Mouse (Mus musculus) heart, adult 2 months (tissue): Measurements from ENCODE around the gene Syngr2. TPM values are rescaled to one million over a fixed set of nuclear protein-coding genes. Genes with fewer than 3 reads are reported as not detected.

Experiments
- DNase-seq, 2 experiments: peaks; one replicate each; pipeline ENCODE4 v3.0.0; 2021
- H3K27ac ChIP-seq: fragments of 200-600 bp; 2 replicates; pipeline ENCODE4 v1.8.1; 2022
- H3K27me3 ChIP-seq: fragments of 200-500 bp; 2 replicates; pipeline ENCODE4 v1.6.1; 2012; ENCODE audit warnings: mild to moderate bottlenecking, low read length, inconsistent platforms, mixed read lengths; ENCODE audit not compliant: control insufficient read depth, insufficient read depth
- H3K36me3 ChIP-seq: fragments of 200-500 bp; 2 replicates; pipeline ENCODE4 v1.6.1; 2012; ENCODE audit warnings: low read length, inconsistent platforms; ENCODE audit not compliant: control insufficient read depth, insufficient read depth
- H3K4me1 ChIP-seq: fragments of 200-500 bp; 2 replicates; pipeline ENCODE4 v1.6.1; 2011; ENCODE audit warnings: low read length; ENCODE audit not compliant: control insufficient read depth, insufficient read depth
- H3K4me3 ChIP-seq: fragments of 200-600 bp; 2 replicates; pipeline ENCODE4 v1.8.1; 2022
- H3K79me2 ChIP-seq: fragments of 200-500 bp; replicated peaks from 2 replicates; pipeline ENCODE4 v1.6.1; 2012; ENCODE audit warnings: mild to moderate bottlenecking, inconsistent platforms, low read length, moderate library complexity, mixed read lengths; ENCODE audit not compliant: control insufficient read depth, insufficient read depth
- H3K9ac ChIP-seq: fragments of 200-500 bp; 2 replicates; pipeline ENCODE4 v1.6.1; 2012; ENCODE audit warnings: low read depth, mild to moderate bottlenecking, control low read depth, inconsistent platforms, low read length, mixed read lengths
- CTCF ChIP-seq: fragments of 200-600 bp; IDR thresholded peaks from 2 replicates; pipeline ENCODE4 v1.8.1; 2022; ENCODE audit warnings: antibody characterized with exemption, mild to moderate bottlenecking, moderate library complexity
- EP300 ChIP-seq: fragments of 200-500 bp; IDR thresholded peaks from 2 replicates; pipeline ENCODE4 v1.6.1; 2011; ENCODE audit warnings: low read depth, low read length, control low read depth; ENCODE audit not compliant: insufficient read depth
- POLR2A ChIP-seq: fragments of 200-500 bp; IDR thresholded peaks from 2 replicates; pipeline ENCODE4 v1.6.1; 2011; ENCODE audit warnings: mild to moderate bottlenecking, low read depth, low read length, control low read depth; ENCODE audit not compliant: insufficient read depth
- WGBS: fragments of 180-500 bp; shearing (Covaris S2); methylation state at CpG from one replicate; pipeline ENCODE4 v1.1.7; 2018; 5-methylcytosine and 5-hydroxymethylcytosine counted together
- intact Hi-C: fragments of 180-260 bp; cut with DNase I; formaldehyde crosslinking; loops from one replicate; pipeline ENCODE4 v1.15.1; 2025
- polyA plus RNA-seq: library from polyadenylated mRNA; depleted of rRNA; stranded (reverse); fragments of >200 nt; gene quantifications from 2 replicates; pipeline ENCODE4 v1.2.3, GENCODE M21; 2012; rRNA removed
- total RNA-seq, 2 experiments: library from RNA; stranded (reverse); gene quantifications; 2 replicates each; pipeline ENCODE4 v1.2.3; 2021

Syngr2 gene
- total and polyA plus RNA-seq, 3 experiments, result 109 to 217 (median 129) TPM

DNA sequence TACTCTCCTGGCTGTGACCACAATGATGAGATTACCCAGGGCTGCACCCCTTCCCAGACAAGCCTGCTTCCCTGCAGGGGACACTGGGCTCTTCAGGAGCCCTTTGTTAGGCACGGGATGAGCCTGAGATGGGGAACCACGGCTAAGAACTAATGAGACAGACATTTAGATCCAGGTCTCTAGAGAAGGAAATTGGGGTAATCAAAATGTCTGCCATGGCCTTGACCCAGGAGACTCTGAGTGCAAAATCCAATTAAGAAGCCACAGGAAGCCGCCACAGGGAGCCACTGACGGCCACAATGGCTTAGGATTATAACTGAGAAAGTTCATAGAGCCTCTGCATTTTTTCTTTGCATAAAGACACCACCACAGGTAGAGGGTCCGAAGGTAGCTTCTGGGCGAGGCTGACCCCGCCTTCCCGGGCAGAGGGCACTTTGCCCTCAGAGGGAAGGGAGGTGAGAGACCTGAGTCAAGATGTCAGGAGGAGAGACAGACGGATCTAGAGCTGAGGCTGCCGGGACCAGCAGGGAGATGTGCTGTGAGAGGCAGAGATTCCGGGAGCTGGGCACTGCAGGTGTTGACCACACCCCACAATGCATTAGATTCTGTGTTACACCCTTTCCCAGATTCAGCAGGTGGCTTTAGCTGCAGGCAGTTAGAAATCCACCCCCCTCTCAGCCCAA is 53.8 kb downstream of the Syngr2 start:
- no peak overlapping the region for H3K4me3 ChIP-seq
- H3K9ac ChIP-seq, result no peak overlapping the region
- TF ChIP-seq EP300 (no peak), POLR2A (no peak), CTCF (no peak)
- no peak overlapping the region for H3K27ac ChIP-seq
- H3K36me3 ChIP-seq, result no peaks in the 10 kb centered on the region
- WGBS, result 54% methylated on average over 11 of the region's 11 CpGs
- intact Hi-C loops, result no loop called here
- H3K79me2 ChIP-seq, result no peaks in the 10 kb centered on the region
- no peak for DNase-seq
- H3K27me3 ChIP-seq, result peaks cover 6% of the 10 kb centered on the region; the same call in 1 of the 2 replicates
- H3K4me1 ChIP-seq, result no peaks in the 10 kb centered on the region

Other genes starting within 250 kb of the Syngr2 start
- 10 to 100 TPM; 28.5 to 30.3 TPM for gene Tnrc6c, start 155.4 kb upstream of the Syngr2 start, total RNA-seq
- gene Tnrc6c, start 155.4 kb upstream of the Syngr2 start, polyA plus RNA-seq, result 17.7 and 27.3 TPM in 2 replicates
- 1 to 10 TPM; 3.3 to 3.7 TPM for gene Tmc8, start 27.6 kb upstream of the Syngr2 start, total RNA-seq
- gene Tmc8, start 27.6 kb upstream of the Syngr2 start, polyA plus RNA-seq, result 6.1 and 9.5 TPM in 2 replicates
- gene Tmc6, start 27.5 kb upstream of the Syngr2 start, total RNA-seq, result 10 to 100 TPM; 12.6 to 15.7 TPM
- gene Tmc6, start 27.5 kb upstream of the Syngr2 start, polyA plus RNA-seq, result 18.1 and 23.3 TPM in 2 replicates
- not detected for gene 6030468B19Rik, start 12.0 kb upstream of the Syngr2 start, total RNA-seq
- 0.16 TPM in 1 of 2 replicates, not detected in the other for gene 6030468B19Rik, start 12.0 kb upstream of the Syngr2 start, polyA plus RNA-seq
- gene Gm20708, start within 50 bp of the Syngr2 start, total RNA-seq, result under 1 TPM; 0.44 to 0.48 TPM
- 0.57 and 0.79 TPM in 2 replicates for gene Gm20708, start within 50 bp of the Syngr2 start, polyA plus RNA-seq
- gene Afmid, start 16.3 kb downstream of the Syngr2 start, total RNA-seq, result 1 to 10 TPM; 2.5 to 3.2 TPM
- gene Afmid, start 16.3 kb downstream of the Syngr2 start, polyA plus RNA-seq, result 11.8 and 14.3 TPM in 2 replicates
- gene Tk1, start 16.4 kb downstream of the Syngr2 start, total RNA-seq, result 1 to 10 TPM; 1.9 to 2.0 TPM
- gene Tk1, start 16.4 kb downstream of the Syngr2 start, polyA plus RNA-seq, result 3.0 and 3.7 TPM in 2 replicates
- gene Birc5, start 39.6 kb downstream of the Syngr2 start, total RNA-seq, result under 1 TPM; 0.18 to 0.80 TPM
- 0.35 and 0.79 TPM in 2 replicates for gene Birc5, start 39.6 kb downstream of the Syngr2 start, polyA plus RNA-seq
- not detected for gene Tmem235, start 51.1 kb downstream of the Syngr2 start, total RNA-seq
- not detected in 2 replicates for gene Tmem235, start 51.1 kb downstream of the Syngr2 start, polyA plus RNA-seq
- 1 to 10 TPM; 9.2 to 9.3 TPM for gene Tha1, start 63.8 kb downstream of the Syngr2 start, total RNA-seq
- gene Tha1, start 63.8 kb downstream of the Syngr2 start, polyA plus RNA-seq, result 11.2 and 14.6 TPM in 2 replicates
- 1 to 10 TPM; 2.8 to 4.5 TPM for gene Socs3, start 160.4 kb downstream of the Syngr2 start, total RNA-seq
- gene Socs3, start 160.4 kb downstream of the Syngr2 start, polyA plus RNA-seq, result 3.7 and 4.4 TPM in 2 replicates
- 10 to 100 TPM; 17.9 to 18.1 TPM for gene Pgs1, start 176.6 kb downstream of the Syngr2 start, total RNA-seq
- gene Pgs1, start 176.6 kb downstream of the Syngr2 start, polyA plus RNA-seq, result 21.8 and 26.5 TPM in 2 replicates